Mouse (Mus musculus) liver, postnatal 0 days (tissue): ENCODE measurements around the gene Ifna9. TPM values are rescaled to one million over a fixed set of nuclear protein-coding genes. Genes with fewer than 3 reads are reported as not detected.
A peak's percentile ranks its signal among the peaks of the same experiment; 100 is the strongest.

Source experiments
- ATAC-seq: fragments of 200-750 bp; cut with Nextera tagmentation; 2 replicates; pipeline ENCODE4 v1.8.0; 2017; ENCODE audit warnings: mild to moderate bottlenecking, moderate library complexity
- DNase-seq: peaks from one replicate; pipeline ENCODE4 v3.0.0-alpha.2; 2016
- H3K27ac ChIP-seq: fragments of 300-500 bp; sonication (generic); 2 replicates; pipeline ENCODE4 v1.5.1; 2014; ENCODE audit warnings: antibody characterized with exemption, moderate library complexity, mild to moderate bottlenecking, low read depth
- H3K27me3 ChIP-seq: fragments of 300-500 bp; sonication (generic); 2 replicates; pipeline ENCODE4 v1.6.1; 2014; ENCODE audit warnings: low read length, control low read depth, mixed read lengths; ENCODE audit not compliant: insufficient read depth
- H3K36me3 ChIP-seq: fragments of 300-500 bp; sonication (generic); replicated peaks from 2 replicates; pipeline ENCODE4 v1.6.1; 2014; ENCODE audit warnings: mild to moderate bottlenecking, control low read depth, low read length, moderate library complexity, mixed read lengths; ENCODE audit not compliant: insufficient read depth
- H3K4me1 ChIP-seq: fragments of 300-500 bp; sonication (generic); 2 replicates; pipeline ENCODE4 v1.6.1; 2014; ENCODE audit warnings: antibody characterized with exemption, mild to moderate bottlenecking, control low read depth; ENCODE audit not compliant: insufficient read depth
- H3K4me2 ChIP-seq: fragments of 300-500 bp; sonication (generic); 2 replicates; pipeline ENCODE4 v1.6.1; 2014; ENCODE audit warnings: low read depth, mild to moderate bottlenecking, low read length, moderate library complexity, mixed read lengths
- H3K4me3 ChIP-seq: fragments of 300-500 bp; sonication (generic); 2 replicates; pipeline ENCODE4 v1.5.1; 2014; ENCODE audit warnings: low read depth, low read length
- H3K9ac ChIP-seq: fragments of 300-500 bp; sonication (generic); replicated peaks from 2 replicates; pipeline ENCODE4 v1.6.1; 2014; ENCODE audit warnings: mild to moderate bottlenecking, moderate library complexity
- H3K9me3 ChIP-seq: fragments of 300-500 bp; sonication (generic); 2 replicates; pipeline ENCODE4 v1.6.1; 2016; ENCODE audit warnings: mild to moderate bottlenecking, control low read depth, low read length, mixed read lengths
- CTCF ChIP-seq: sonication (generic); IDR thresholded peaks from 2 replicates; pipeline ENCODE4 v1.5.1; 2016; ENCODE audit warnings: antibody characterized with exemption, low read depth
- EP300 ChIP-seq: IDR thresholded peaks from 2 replicates; pipeline ENCODE4 v1.6.1; 2016; ENCODE audit warnings: antibody characterized with exemption, low read depth, mild to moderate bottlenecking
- WGBS: fragments of 180-500 bp; shearing (Covaris S2); extraction: QIAGEN DNeasy Blood & Tissue Kit; methylation state at CpG from one replicate; pipeline ENCODE4 v1.1.7; 2014; ENCODE audit not compliant: insufficient replicate concordance; 5-methylcytosine and 5-hydroxymethylcytosine counted together
- polyA plus RNA-seq: library from polyadenylated mRNA; unstranded; fragments of >200 nt; fragmentation: Nextera tagmentation; extraction: Ambion mirVana; gene quantifications from 2 replicates; pipeline ENCODE4 v1.2.1, GENCODE M21; 2015

The Ifna9 gene
- polyA plus RNA-seq = not detected in 2 replicates

- DNase-seq = no peak
- no peaks in the 10 kb centered on the region for H3K27me3 ChIP-seq
- H3K4me2 ChIP-seq = no peak within 1 kb of the TSS
- H3K27ac ChIP-seq = no peak within 1 kb of the TSS
- no peak for ATAC-seq
- no peaks in the 10 kb centered on the region for H3K36me3 ChIP-seq
- no peaks in the 10 kb centered on the region for H3K9me3 ChIP-seq
- TF ChIP-seq EP300 (no peak), CTCF (no peak)
- H3K4me1 ChIP-seq = no peaks in the 10 kb centered on the region
- H3K4me3 ChIP-seq = no peak within 1 kb of the TSS
- H3K9ac ChIP-seq = no peak within 1 kb of the TSS
- 68% methylated on average over 1 of the region's 1 CpGs for WGBS
Observed at GRCm38 (mm10) chr4:88592285-88592684, at the start of gene Ifna9. Ifna9 (minus strand) TSS chr4:88592385.

- Histone ChIP-seq H3K4me2 (peak overlapping the region; percentile 64), H3K36me3 (no peaks in the 10 kb centered on the region), H3K27me3 (no peaks in the 10 kb centered on the region), H3K9ac (0 out of 2 replicates have a peak overlapping the region, but pooled peaks have one; percentile 40), H3K4me1 (no peaks in the 10 kb centered on the region), H3K9me3 (no peaks in the 10 kb centered on the region), H3K27ac (no peak overlapping the region), H3K4me3 (peak overlapping the region; percentile 46)
- TF ChIP-seq EP300 = no peak
- peak; percentile 86 for TF ChIP-seq CTCF
- 20% methylated on average over 11 of the region's 11 CpGs for WGBS
- ATAC-seq (peak; percentile 84), DNase-seq (peak; percentile 97)
Observed at GRCm38 (mm10) chr4:88641077-88641831, 49.1 kb upstream of the Ifna9 start.

GRCm38 (mm10) chr4:88640704-88641076 is 48.5 kb upstream of the Ifna9 start:
- WGBS = 45% methylated on average over 8 of the region's 8 CpGs

GRCm38 (mm10) chr4:88634311-88634710 is 42.1 kb upstream of the Ifna9 start, which contains the start of gene C87499:
C87499 (minus strand) TSS chr4:88634411.
- Histone ChIP-seq H3K36me3 (no peaks in the 10 kb centered on the region), H3K4me3 (no peak within 1 kb of the TSS), H3K9ac (no peak within 1 kb of the TSS), H3K4me2 (no peak within 1 kb of the TSS), H3K9me3 (no peaks in the 10 kb centered on the region), H3K27me3 (no peaks in the 10 kb centered on the region), H3K27ac (no peak within 1 kb of the TSS), H3K4me1 (no peaks in the 10 kb centered on the region)
- ATAC-seq = no peak
- 82% methylated on average over 4 of the region's 4 CpGs for WGBS
- TF ChIP-seq CTCF = no peak
- no peak for TF ChIP-seq EP300
- DNase-seq = no peak

More at GRCm38 (mm10) chr4:88640704-88641076, 48.5 kb upstream of the Ifna9 start:
- ATAC-seq (no peak), DNase-seq (no peak)
- H3K27me3 ChIP-seq = no peaks in the 10 kb centered on the region
- H3K36me3 ChIP-seq = no peaks in the 10 kb centered on the region
- H3K4me1 ChIP-seq = no peaks in the 10 kb centered on the region
- no peaks in the 10 kb centered on the region for H3K9me3 ChIP-seq
- H3K27ac ChIP-seq = no peak overlapping the region
- H3K4me2 ChIP-seq = peak overlapping the region; percentile 64
- 0 out of 2 replicates have a peak overlapping the region, but pooled peaks have one; percentile 40 for H3K9ac ChIP-seq
- TF ChIP-seq EP300 (no peak), CTCF (no peak)
- peak overlapping the region; percentile 46 for H3K4me3 ChIP-seq

GRCm38 (mm10) chr4:88603276-88603675 is 11.1 kb upstream of the Ifna9 start, which contains the start of gene Ifna12:
Ifna12 (minus strand) TSS chr4:88603376.
- ATAC-seq = no peak

GRCm38 (mm10) chr4:88571698-88572097 is 20.5 kb downstream of the Ifna9 start, which contains the start of gene Ifna14:
Ifna14 (minus strand) TSS chr4:88571798.
- ATAC-seq (no peak), DNase-seq (no peak)
- H3K4me2 ChIP-seq = no peak within 1 kb of the TSS
- H3K9me3 ChIP-seq = no peaks in the 10 kb centered on the region
- no peak within 1 kb of the TSS for H3K27ac ChIP-seq
- no peak within 1 kb of the TSS for H3K4me3 ChIP-seq
- no peaks in the 10 kb centered on the region for H3K27me3 ChIP-seq
- TF ChIP-seq EP300 = no peak
- TF ChIP-seq CTCF = no peak
- H3K9ac ChIP-seq = no peak within 1 kb of the TSS
- H3K4me1 ChIP-seq = no peaks in the 10 kb centered on the region
- WGBS = 86% methylated on average over 1 of the region's 1 CpGs
- no peaks in the 10 kb centered on the region for H3K36me3 ChIP-seq

More at GRCm38 (mm10) chr4:88603276-88603675, 11.1 kb upstream of the Ifna9 start, which contains the start of gene Ifna12:
- TF ChIP-seq CTCF (no peak), EP300 (no peak)
- H3K27me3 ChIP-seq = no peaks in the 10 kb centered on the region
- no peak within 1 kb of the TSS for H3K27ac ChIP-seq
- no peak within 1 kb of the TSS for H3K4me3 ChIP-seq
- no peaks in the 10 kb centered on the region for H3K36me3 ChIP-seq
- H3K9ac ChIP-seq = no peak within 1 kb of the TSS
- DNase-seq = no peak
- H3K4me1 ChIP-seq = no peaks in the 10 kb centered on the region
- H3K9me3 ChIP-seq = no peaks in the 10 kb centered on the region
- H3K4me2 ChIP-seq = no peak within 1 kb of the TSS
